Mouse (Mus musculus) bone marrow, adult 2 months (tissue): ENCODE measurements around the gene Immp2l.

Experiments used
- CTCF ChIP-seq: fragments of 200-500 bp; IDR thresholded peaks from 2 replicates; pipeline ENCODE4 v1.5.1; 2011; ENCODE audit warnings: low read length, control low read depth; ENCODE audit not compliant: control insufficient read depth, insufficient read depth
- POLR2A ChIP-seq: fragments of 200-500 bp; IDR thresholded peaks from 2 replicates; pipeline ENCODE4 v1.6.1; 2011; ENCODE audit warnings: low read depth, mild to moderate bottlenecking, control low read depth, low read length, borderline replicate concordance; ENCODE audit not compliant: control insufficient read depth

- TF ChIP-seq CTCF (no peak), POLR2A (no peak)
Observed at GRCm38 (mm10) chr12:41763396-41763795, 739.5 kb downstream of the Immp2l start.
